ENCODE assay signal across 18 mouse cellular contexts in genomic region chr17:34217986-34218385, GRCm38 (mm10). TPM values are rescaled to one million over a fixed set of nuclear protein-coding genes. Genes with fewer than 3 reads are reported as not detected.
DNase-seq lines count a peak whose midpoint lies in the region; ATAC-seq and TF ChIP-seq lines count a peak whose summit lies in the region.
"Had no signal": no experiment of that assay in that cellular context is flagged by ENCODE, and none has a peak within 500 bp of the region (broad histone marks: within the 10 kb centered on the region; RNA-seq: fewer than 3 reads in every experiment).

No protein-coding gene starts in this region.

- no peak for TF ChIP-seq POLR2A in spleen, adult 2 months (IDR thresholded peaks at IDR 0.05; ENCODE audit: low read depth, low read length)
- TF ChIP-seq POLR2A in thymus, adult 2 months (IDR thresholded peaks at IDR 0.05; ENCODE audit: control insufficient read depth, extremely low read depth, insufficient read depth, low read length, poor library complexity): no peak

- H3K27me3 ChIP-seq in spleen, adult 2 months (ENCODE audit: control insufficient read depth, insufficient read depth, low read length): no peaks in the 10 kb centered on the region
- no peaks in the 10 kb centered on the region for H3K27me3 ChIP-seq in thymus, adult 2 months (ENCODE audit: control insufficient read depth, insufficient read depth, low read length)

- H3K27ac ChIP-seq in gastrocnemius, adult 2 months: peak overlapping the region; percentile 71
- H3K27ac ChIP-seq in spleen, adult 2 months (ENCODE audit: insufficient read depth, low read length): peak overlapping the region; percentile 54; the same call in 1 of the 2 replicates
- H3K27ac ChIP-seq in thymus, adult 2 months (ENCODE audit: control insufficient read depth, insufficient read depth, low read length): no peak overlapping the region; the same call in 1 of the 2 replicates
- H3K27ac ChIP-seq: embryonic facial prominence, embryonic 15.5 days; forebrain, embryonic 10.5 days; hindbrain, embryonic 12.5 days had no signal

- no peak for DNase-seq in gastrocnemius, adult 2 months
- no peak for DNase-seq in gastrocnemius, postnatal 14 days
- peak in 1 of 2 experiments; percentile 2 for DNase-seq in spleen, adult 2 months (ENCODE audit: low read depth in 1 of 2, low spot score in 2 of 2)
- DNase-seq in spleen, adult 12 weeks (ENCODE audit: low spot score): no peak
- peak; percentile 3 for DNase-seq in thymus, postnatal 14 days
- DNase-seq in thymus, adult 2 months: no peak
- DNase-seq: cerebellum, adult 2 months; embryo, embryonic 11 days had no signal

- H3K36me3 ChIP-seq in spleen, adult 2 months (ENCODE audit: control insufficient read depth, insufficient read depth, low read length): peaks cover 39% of the 10 kb centered on the region
- H3K36me3 ChIP-seq in thymus, adult 2 months (ENCODE audit: control insufficient read depth, insufficient read depth, low read length): peaks cover 49% of the 10 kb centered on the region
- H3K36me3 ChIP-seq: embryonic facial prominence, embryonic 15.5 days; forebrain, embryonic 10.5 days; hindbrain, embryonic 12.5 days had no signal

- intact Hi-C loops in gastrocnemius, adult 2 months (cut with DNase I): loop anchor here (5.0 kb wide), 1 partner anchor 46 kb away; no protein-coding TSS in a partner anchor
- intact Hi-C loops in gastrocnemius, postnatal 14 days (cut with DNase I; ENCODE audit: low total_unique reads): no loop called here

- WGBS in spleen, adult 2 months: 86% methylated on average over 5 of the region's 5 CpGs
- 89% methylated on average over 5 of the region's 5 CpGs for WGBS in thymus, adult 2 months

- ATAC-seq in activated CD4-positive, CD25-positive, alpha-beta regulatory T cell, adult 4 months: no peak
- ATAC-seq: forebrain, embryonic 14.5 days; hindbrain, embryonic 16.5 days had no signal

- H3K4me3 ChIP-seq in gastrocnemius, adult 2 months: peak overlapping the region; percentile 62
- no peak overlapping the region for H3K4me3 ChIP-seq in spleen, adult 2 months (ENCODE audit: extremely low read depth, insufficient read depth, insufficient read length)
- no peak overlapping the region for H3K4me3 ChIP-seq in thymus, adult 2 months (ENCODE audit: control insufficient read depth, insufficient read depth, low read length)
- H3K4me3 ChIP-seq: embryonic facial prominence, embryonic 15.5 days; forebrain, embryonic 10.5 days; hindbrain, embryonic 12.5 days had no signal

- H3K4me1 ChIP-seq in spleen, adult 2 months (ENCODE audit: control insufficient read depth, insufficient read depth, insufficient read length): no peaks in the 10 kb centered on the region
- H3K4me1 ChIP-seq in thymus, adult 2 months (replicated peaks; ENCODE audit: control insufficient read depth, insufficient read depth, low read length): peaks cover 4% of the 10 kb centered on the region; the same call in 1 of the 2 replicates
- H3K4me1 ChIP-seq: embryonic facial prominence, embryonic 15.5 days; hindbrain, embryonic 12.5 days had no signal

- no peak for TF ChIP-seq CTCF in gastrocnemius, adult 2 months (IDR thresholded peaks at IDR 0.05)
- no peak for TF ChIP-seq CTCF in spleen, adult 2 months (IDR thresholded peaks at IDR 0.05; ENCODE audit: extremely low read depth, insufficient read depth, insufficient read length, insufficient replicate concordance)
- no peak for TF ChIP-seq CTCF in thymus, adult 2 months (IDR thresholded peaks at IDR 0.05; ENCODE audit: borderline replicate concordance, control insufficient read depth, extremely low read depth, insufficient read depth, low read length, poor library complexity)

RNA-seq across cellular contexts. Expression of gene Tap2, which starts 14.7 kb away (rescaled TPM):
- 1 to 10 TPM; 4.9 to 7.5 TPM for total RNA-seq in gastrocnemius, adult 2 months (2021)
- 1 to 10 TPM; 4.7 to 5.3 TPM for total RNA-seq in gastrocnemius, postnatal 14 days (2021)
- 83.0 and 111 TPM in 2 replicates for polyA plus RNA-seq in spleen, adult 2 months (2012; rRNA removed)
- polyA plus RNA-seq in thymus, adult 2 months (2012; rRNA removed): 231 and 232 TPM in 2 replicates
- 100 to 1,000 TPM in 1 of 2 experiments, 10 to 100 TPM in 1; 68.0 to 148 TPM for polyA plus RNA-seq in activated CD4-positive, CD25-positive, alpha-beta regulatory T cell, adult 4 months (2017; shearing (Covaris generic))

RNA-seq across cellular contexts. Expression of gene Psmb8, which starts 20.5 kb away (rescaled TPM):
- total RNA-seq in gastrocnemius, adult 2 months (2021): 1 to 10 TPM; 2.2 to 3.4 TPM
- 1 to 10 TPM; 2.9 to 3.4 TPM for total RNA-seq in gastrocnemius, postnatal 14 days (2021)
- polyA plus RNA-seq in spleen, adult 2 months (2012; rRNA removed): 260 and 307 TPM in 2 replicates
- polyA plus RNA-seq in thymus, adult 2 months (2012; rRNA removed): 656 and 705 TPM in 2 replicates
- 1,000 to 10,000 TPM in 1 of 2 experiments, 100 to 1,000 TPM in 1; 892 to 1,228 TPM for polyA plus RNA-seq in activated CD4-positive, CD25-positive, alpha-beta regulatory T cell, adult 4 months (2017; shearing (Covaris generic))

RNA-seq across cellular contexts. Expression of gene H2-Ob, which starts 20.7 kb away (rescaled TPM):
- total RNA-seq in gastrocnemius, adult 2 months (2021): under 1 TPM in 1 of 2 experiments, not detected in 1; 0.11 TPM
- under 1 TPM in 1 of 2 experiments, not detected in 1; 0.13 TPM for total RNA-seq in gastrocnemius, postnatal 14 days (2021)
- 318 and 334 TPM in 2 replicates for polyA plus RNA-seq in spleen, adult 2 months (2012; rRNA removed)
- polyA plus RNA-seq in thymus, adult 2 months (2012; rRNA removed): 30.1 and 37.5 TPM in 2 replicates
- polyA plus RNA-seq in activated CD4-positive, CD25-positive, alpha-beta regulatory T cell, adult 4 months (2017; shearing (Covaris generic)): 10 to 100 TPM; 57.3 to 70.9 TPM
- total RNA-seq: ES-E14 had no signal
- polyA plus RNA-seq: embryonic facial prominence, embryonic 11.5 days; erythroblast, embryonic 14.5 days; forebrain, embryonic 10.5 days; heart, embryonic 14.5 days; hindbrain, embryonic 12.5 days had no signal

RNA-seq across cellular contexts. Expression of gene Psmb9, which starts 30.4 kb away (rescaled TPM):
- 1 to 10 TPM; 1.4 to 1.7 TPM for total RNA-seq in gastrocnemius, adult 2 months (2021)
- total RNA-seq in gastrocnemius, postnatal 14 days (2021): 1 to 10 TPM; 1.8 to 2.0 TPM
- polyA plus RNA-seq in spleen, adult 2 months (2012; rRNA removed): 159 and 225 TPM in 2 replicates
- polyA plus RNA-seq in thymus, adult 2 months (2012; rRNA removed): 288 and 334 TPM in 2 replicates
- 100 to 1,000 TPM; 320 to 348 TPM for polyA plus RNA-seq in activated CD4-positive, CD25-positive, alpha-beta regulatory T cell, adult 4 months (2017; shearing (Covaris generic))

RNA-seq across cellular contexts. Expression of gene Tap1, which starts 30.6 kb away (rescaled TPM):
- 1 to 10 TPM in 1 of 2 experiments, under 1 TPM in 1; 0.74 to 1.5 TPM for total RNA-seq in gastrocnemius, adult 2 months (2021)
- 1 to 10 TPM; 1.7 to 2.6 TPM for total RNA-seq in gastrocnemius, postnatal 14 days (2021)
- polyA plus RNA-seq in spleen, adult 2 months (2012; rRNA removed): 144 and 178 TPM in 2 replicates
- polyA plus RNA-seq in thymus, adult 2 months (2012; rRNA removed): 197 and 202 TPM in 2 replicates
- 100 to 1,000 TPM; 134 to 207 TPM for polyA plus RNA-seq in activated CD4-positive, CD25-positive, alpha-beta regulatory T cell, adult 4 months (2017; shearing (Covaris generic))
